Mouse (Mus musculus) hindbrain, embryonic 13.5 days (tissue): ENCODE data around the gene Smu1. TPM values are rescaled to one million over a fixed set of nuclear protein-coding genes. Genes with fewer than 3 reads are reported as not detected.
A peak's percentile ranks its signal among the peaks of the same experiment; 100 is the strongest.
"Not testable (repeated sequence)": the region's sequence is repeated elsewhere in the genome, so short reads cannot be mapped to it uniquely, and the experiment has no call there.

Experiments
- ATAC-seq: fragments of 200-750 bp; cut with Nextera tagmentation; 2 replicates; pipeline ENCODE4 v1.8.0; 2017; ENCODE audit warnings: moderate TSS enrichment; ENCODE audit not compliant: low FRiP score
- H3K27ac ChIP-seq: fragments of 300-500 bp; sonication (generic); 2 replicates; pipeline ENCODE4 v1.5.1; 2015; ENCODE audit warnings: inconsistent platforms, mild to moderate bottlenecking, moderate library complexity
- H3K27me3 ChIP-seq: fragments of 300-500 bp; sonication (generic); 2 replicates; pipeline ENCODE4 v1.6.1; 2015; ENCODE audit warnings: mild to moderate bottlenecking, inconsistent platforms
- H3K36me3 ChIP-seq: fragments of 300-500 bp; sonication (generic); 2 replicates; pipeline ENCODE4 v1.6.1; 2015; ENCODE audit warnings: mild to moderate bottlenecking, inconsistent platforms
- H3K4me1 ChIP-seq: fragments of 300-500 bp; sonication (generic); replicated peaks from 2 replicates; pipeline ENCODE4 v1.6.1; 2015; ENCODE audit warnings: inconsistent platforms
- H3K4me2 ChIP-seq: fragments of 300-500 bp; sonication (generic); 2 replicates; pipeline ENCODE4 v1.6.1; 2015; ENCODE audit warnings: inconsistent platforms, mild to moderate bottlenecking, moderate library complexity
- H3K4me3 ChIP-seq: fragments of 300-500 bp; sonication (generic); 2 replicates; pipeline ENCODE4 v1.5.1; 2015; ENCODE audit warnings: mild to moderate bottlenecking, inconsistent platforms
- H3K9ac ChIP-seq: fragments of 300-500 bp; sonication (generic); 2 replicates; pipeline ENCODE4 v1.6.1; 2015; ENCODE audit warnings: mild to moderate bottlenecking, inconsistent platforms
- H3K9me3 ChIP-seq: fragments of 300-500 bp; sonication (generic); 2 replicates; pipeline ENCODE4 v1.6.1; 2016; ENCODE audit warnings: inconsistent platforms
- WGBS: fragments of 180-500 bp; shearing (Covaris S2); methylation state at CpG from one replicate; pipeline ENCODE4 v1.1.7; 2015; 5-methylcytosine and 5-hydroxymethylcytosine counted together
- polyA plus RNA-seq: library from polyadenylated mRNA; unstranded; fragments of >200 nt; fragmentation: Nextera tagmentation; extraction: Ambion mirVana; gene quantifications from 2 replicates; pipeline ENCODE4 v1.2.1, GENCODE M21; 2015

Smu1 gene
- 130 and 131 TPM in 2 replicates for polyA plus RNA-seq

GRCm38 (mm10) chr4:40757780-40758420 lies at the start of gene Smu1:
Gene Smu1, minus strand, starts transcription at chr4:40757923.
- peaks cover 6% of the 10 kb centered on the region; the same call in 1 of the 2 replicates for H3K4me1 ChIP-seq
- peaks cover 26% of the 10 kb centered on the region for H3K36me3 ChIP-seq
- peak within 1 kb of the TSS; percentile 92 for H3K9ac ChIP-seq
- H3K27ac ChIP-seq, result peak within 1 kb of the TSS; percentile 60
- H3K4me3 ChIP-seq, result peak within 1 kb of the TSS; percentile 98
- H3K9me3 ChIP-seq, result no peaks in the 10 kb centered on the region
- ATAC-seq, result peak; percentile 98
- peaks cover 18% of the 10 kb centered on the region; the same call in 1 of the 2 replicates for H3K27me3 ChIP-seq
- under 1% methylated on average over 40 of the region's 40 CpGs for WGBS
- H3K4me2 ChIP-seq, result peak within 1 kb of the TSS; percentile 87

- WGBS, result 94% methylated on average over 4 of the region's 4 CpGs
- no peak overlapping the region for H3K27ac ChIP-seq
Observed at GRCm38 (mm10) chr4:40807382-40807781, 49.7 kb upstream of the Smu1 start.

GRCm38 (mm10) chr4:40805401-40805800 lies 47.7 kb upstream of the Smu1 start:
- ATAC-seq, result no peak
- no peak overlapping the region for H3K4me3 ChIP-seq
- no peaks in the 10 kb centered on the region for H3K27me3 ChIP-seq

More at GRCm38 (mm10) chr4:40807382-40807781, 49.7 kb upstream of the Smu1 start:
- Histone ChIP-seq H3K4me1 (no peaks in the 10 kb centered on the region), H3K4me2 (no peak overlapping the region), H3K9ac (no peak overlapping the region), H3K27me3 (no peaks in the 10 kb centered on the region), H3K36me3 (peaks cover 28% of the 10 kb centered on the region), H3K9me3 (no peaks in the 10 kb centered on the region), H3K4me3 (no peak overlapping the region)
- ATAC-seq, result no peak

GRCm38 (mm10) chr4:40802787-40803186 lies 45.1 kb upstream of the Smu1 start:
- no peak overlapping the region for H3K4me3 ChIP-seq
- no peaks in the 10 kb centered on the region for H3K9me3 ChIP-seq
- WGBS, result 96% methylated on average over 3 of the region's 3 CpGs
- peaks cover 14% of the 10 kb centered on the region for H3K36me3 ChIP-seq
- no peaks in the 10 kb centered on the region for H3K27me3 ChIP-seq
- no peak for ATAC-seq
- H3K4me1 ChIP-seq, result no peaks in the 10 kb centered on the region
- H3K4me2 ChIP-seq, result no peak overlapping the region
- no peak overlapping the region for H3K27ac ChIP-seq
- H3K9ac ChIP-seq, result no peak overlapping the region

More at GRCm38 (mm10) chr4:40805401-40805800, 47.7 kb upstream of the Smu1 start:
- Histone ChIP-seq H3K36me3 (peaks cover 21% of the 10 kb centered on the region), H3K4me2 (no peak overlapping the region), H3K9ac (no peak overlapping the region), H3K4me1 (no peaks in the 10 kb centered on the region), H3K9me3 (no peaks in the 10 kb centered on the region), H3K27ac (no peak overlapping the region)
- 91% methylated on average over 8 of the region's 8 CpGs for WGBS

- Histone ChIP-seq H3K27ac (no peak overlapping the region), H3K9me3 (no peaks in the 10 kb centered on the region), H3K9ac (no peak overlapping the region), H3K4me2 (no peak overlapping the region), H3K36me3 (peaks cover 8% of the 10 kb centered on the region), H3K4me3 (no peak overlapping the region), H3K27me3 (no peaks in the 10 kb centered on the region), H3K4me1 (no peaks in the 10 kb centered on the region)
- WGBS, result 95% methylated on average over 4 of the region's 4 CpGs
- no peak for ATAC-seq
Observed at GRCm38 (mm10) chr4:40801908-40802307, 44.2 kb upstream of the Smu1 start.

- Histone ChIP-seq H3K4me3 (no peak overlapping the region), H3K36me3 (0 out of 2 replicates have a peak, but pooled peaks cover 2% of the 10 kb centered on the region), H3K9me3 (no peaks in the 10 kb centered on the region), H3K4me1 (no peaks in the 10 kb centered on the region), H3K9ac (no peak overlapping the region), H3K4me2 (no peak overlapping the region), H3K27ac (no peak overlapping the region), H3K27me3 (no peaks in the 10 kb centered on the region)
- ATAC-seq, result no peak
- WGBS, result 87% methylated on average over 3 of the region's 3 CpGs
Observed at GRCm38 (mm10) chr4:40800873-40801272, 43.1 kb upstream of the Smu1 start.

- not testable (repeated sequence) for H3K4me2 ChIP-seq, H3K27me3 ChIP-seq, ATAC-seq, H3K4me1 ChIP-seq, H3K36me3 ChIP-seq, H3K9ac ChIP-seq, H3K4me3 ChIP-seq, H3K9me3 ChIP-seq, H3K27ac ChIP-seq
- 84% methylated on average over 2 of the region's 2 CpGs for WGBS
Observed at GRCm38 (mm10) chr4:40798833-40799555, 41.3 kb upstream of the Smu1 start.

GRCm38 (mm10) chr4:40795761-40796160 lies 38.0 kb upstream of the Smu1 start:
- 91% methylated on average over 3 of the region's 3 CpGs for WGBS
- H3K36me3 ChIP-seq, result 0 out of 2 replicates have a peak, but pooled peaks cover 2% of the 10 kb centered on the region
- no peak overlapping the region for H3K27ac ChIP-seq
- H3K4me1 ChIP-seq, result no peaks in the 10 kb centered on the region
- H3K9ac ChIP-seq, result no peak overlapping the region
- H3K4me3 ChIP-seq, result no peak overlapping the region
- no peak for ATAC-seq
- no peaks in the 10 kb centered on the region for H3K9me3 ChIP-seq
- H3K27me3 ChIP-seq, result no peaks in the 10 kb centered on the region
- no peak overlapping the region for H3K4me2 ChIP-seq

GRCm38 (mm10) chr4:40794320-40794719 lies 36.6 kb upstream of the Smu1 start:
- no peak overlapping the region for H3K27ac ChIP-seq
- no peak overlapping the region for H3K9ac ChIP-seq
- no peaks in the 10 kb centered on the region for H3K9me3 ChIP-seq
- H3K4me2 ChIP-seq, result no peak overlapping the region
- no peaks in the 10 kb centered on the region for H3K27me3 ChIP-seq
- no peaks in the 10 kb centered on the region for H3K4me1 ChIP-seq
- no peak for ATAC-seq
- 0 out of 2 replicates have a peak, but pooled peaks cover 2% of the 10 kb centered on the region for H3K36me3 ChIP-seq
- no peak overlapping the region for H3K4me3 ChIP-seq

- H3K4me2 ChIP-seq, result no peak overlapping the region
- H3K27me3 ChIP-seq, result no peaks in the 10 kb centered on the region
- WGBS, result 96% methylated on average over 4 of the region's 4 CpGs
- no peak overlapping the region for H3K9ac ChIP-seq
- no peaks in the 10 kb centered on the region for H3K4me1 ChIP-seq
- H3K4me3 ChIP-seq, result no peak overlapping the region
- no peak for ATAC-seq
- H3K36me3 ChIP-seq, result no peaks in the 10 kb centered on the region
- H3K27ac ChIP-seq, result no peak overlapping the region
- H3K9me3 ChIP-seq, result no peaks in the 10 kb centered on the region
Observed at GRCm38 (mm10) chr4:40791176-40791575, 33.5 kb upstream of the Smu1 start.

- no peaks in the 10 kb centered on the region for H3K9me3 ChIP-seq
- H3K4me3 ChIP-seq, result no peak overlapping the region
- H3K9ac ChIP-seq, result no peak overlapping the region
- H3K4me2 ChIP-seq, result no peak overlapping the region
- 60% methylated on average over 4 of the region's 4 CpGs for WGBS
- no peak overlapping the region for H3K27ac ChIP-seq
- ATAC-seq, result no peak
- no peaks in the 10 kb centered on the region for H3K4me1 ChIP-seq
- H3K27me3 ChIP-seq, result no peaks in the 10 kb centered on the region
- H3K36me3 ChIP-seq, result no peaks in the 10 kb centered on the region
Observed at GRCm38 (mm10) chr4:40786578-40786977, 28.9 kb upstream of the Smu1 start.

- H3K9ac ChIP-seq, result no peak overlapping the region
- ATAC-seq, result no peak
- no peaks in the 10 kb centered on the region for H3K27me3 ChIP-seq
- 81% methylated on average over 9 of the region's 9 CpGs for WGBS
- no peaks in the 10 kb centered on the region for H3K4me1 ChIP-seq
- no peak overlapping the region for H3K4me3 ChIP-seq
- H3K9me3 ChIP-seq, result no peaks in the 10 kb centered on the region
- no peak overlapping the region for H3K4me2 ChIP-seq
- no peaks in the 10 kb centered on the region for H3K36me3 ChIP-seq
- no peak overlapping the region for H3K27ac ChIP-seq
Observed at GRCm38 (mm10) chr4:40785620-40786166, 28.0 kb upstream of the Smu1 start.
